ENCODE assay signal across 21 mouse cellular contexts in genomic region chr12:8418890-8419289, GRCm38 (mm10).
A peak's percentile ranks its signal among the peaks of the same experiment; 100 is the strongest.
DNase-seq lines count a peak whose midpoint lies in the region; ATAC-seq and TF ChIP-seq lines count a peak whose summit lies in the region.
"Had no signal": no experiment of that assay in that cellular context is flagged by ENCODE, and none has a peak within 500 bp of the region (broad histone marks: within the 10 kb centered on the region; RNA-seq: fewer than 3 reads in every experiment).

No protein-coding gene starts in this region.

- no peak overlapping the region for H3K4me3 ChIP-seq in lung, embryonic 14.5 days (ENCODE audit: low read depth, low read length)
- H3K4me3 ChIP-seq in hindbrain, embryonic 16.5 days (ENCODE audit: low read length), result no peak overlapping the region
- H3K4me3 ChIP-seq: embryonic facial prominence, embryonic 12.5 days; erythroblast, embryonic 14.5 days; forebrain, embryonic 12.5 days; heart, embryonic 13.5 days; left cerebral cortex, adult 2 months; midbrain, embryonic 12.5 days had no signal

- no peak overlapping the region for H3K4me2 ChIP-seq in lung, embryonic 14.5 days
- H3K4me2 ChIP-seq in hindbrain, embryonic 16.5 days (ENCODE audit: low read length), result no peak overlapping the region
- H3K4me2 ChIP-seq: embryonic facial prominence, embryonic 12.5 days; forebrain, embryonic 12.5 days; heart, embryonic 13.5 days; midbrain, embryonic 12.5 days had no signal

- no peaks in the 10 kb centered on the region for H3K9me3 ChIP-seq in lung, embryonic 14.5 days (ENCODE audit: low read depth, low read length)
- no peaks in the 10 kb centered on the region for H3K9me3 ChIP-seq in hindbrain, embryonic 16.5 days (ENCODE audit: control insufficient read depth, low read length)
- H3K9me3 ChIP-seq: embryonic facial prominence, embryonic 12.5 days; forebrain, embryonic 12.5 days; midbrain, embryonic 12.5 days had no signal

- DNase-seq in lung, embryonic 14.5 days, result peak; percentile 36
- DNase-seq in lung, postnatal 10 days, result no peak
- peak; percentile 87 for DNase-seq in Muller cell, postnatal 12 days (ENCODE audit: inconsistent ontology term)
- DNase-seq in lung, postnatal 25 days (ENCODE audit: low spot score), result peak; percentile 67
- DNase-seq in liver, result no peak
- DNase-seq in T-cell, adult 2 months (ENCODE audit: low spot score), result no peak
- DNase-seq: cerebellum, adult 18-20 months; cerebellum, postnatal 14 days; heart, adult 18-20 months; heart, postnatal 14 days; kidney, postnatal 4 days; thymus, postnatal 14 days had no signal

- WGBS in lung, embryonic 14.5 days, result 57% methylated on average over 5 of the region's 5 CpGs
- 79% methylated on average over 5 of the region's 5 CpGs for whole genome bisulfite sequencing in hindbrain, embryonic 16.5 days

- H3K27me3 ChIP-seq in lung, embryonic 14.5 days (ENCODE audit: insufficient read depth, low read length), result no peaks in the 10 kb centered on the region
- H3K27me3 ChIP-seq in hindbrain, embryonic 16.5 days (replicated peaks; ENCODE audit: control insufficient read depth, insufficient read depth, low read length), result no peaks in the 10 kb centered on the region
- H3K27me3 ChIP-seq: embryonic facial prominence, embryonic 12.5 days; forebrain, embryonic 12.5 days; heart, embryonic 13.5 days; midbrain, embryonic 12.5 days had no signal

- 0 out of 2 replicates have a peak overlapping the region, but pooled peaks have one; percentile 7 for H3K27ac ChIP-seq in lung, embryonic 14.5 days (ENCODE audit: low read depth)
- no peak overlapping the region for H3K27ac ChIP-seq in hindbrain, embryonic 16.5 days (ENCODE audit: low read depth, low read length)
- H3K27ac ChIP-seq: embryonic facial prominence, embryonic 12.5 days; forebrain, embryonic 12.5 days; heart, embryonic 13.5 days; left cerebral cortex, adult 2 months; liver, embryonic 14.5 days; midbrain, embryonic 12.5 days had no signal

- no peak overlapping the region for H3K9ac ChIP-seq in lung, embryonic 14.5 days
- no peak overlapping the region for H3K9ac ChIP-seq in hindbrain, embryonic 16.5 days (ENCODE audit: low read depth, low read length)
- H3K9ac ChIP-seq: embryonic facial prominence, embryonic 12.5 days; forebrain, embryonic 12.5 days; heart, embryonic 13.5 days; liver, embryonic 14.5 days; midbrain, embryonic 12.5 days had no signal

- TF ChIP-seq CTCF in lung, embryonic 14.5 days (IDR thresholded peaks at IDR 0.05; ENCODE audit: low read depth), result no peak

- ATAC-seq in lung, embryonic 14.5 days (ENCODE audit: insufficient read depth), result peak; percentile 74
- no peak for ATAC-seq in hindbrain, embryonic 16.5 days
- ATAC-seq: intestine, postnatal 0 days had no signal

- H3K4me1 ChIP-seq in lung, embryonic 14.5 days (ENCODE audit: insufficient read depth), result peaks cover 4% of the 10 kb centered on the region; the same call in 1 of the 2 replicates
- H3K4me1 ChIP-seq in hindbrain, embryonic 16.5 days (ENCODE audit: control insufficient read depth, insufficient read depth, low read depth, low read length), result no peaks in the 10 kb centered on the region
- H3K4me1 ChIP-seq: forebrain, embryonic 12.5 days; midbrain, embryonic 12.5 days had no signal

- H3K36me3 ChIP-seq in lung, embryonic 14.5 days (ENCODE audit: insufficient read depth), result no peaks in the 10 kb centered on the region
- no peaks in the 10 kb centered on the region for H3K36me3 ChIP-seq in hindbrain, embryonic 16.5 days (ENCODE audit: control insufficient read depth, insufficient read depth, low read length)
- H3K36me3 ChIP-seq: embryonic facial prominence, embryonic 12.5 days; forebrain, embryonic 12.5 days; heart, embryonic 13.5 days; midbrain, embryonic 12.5 days had no signal

Comparison
In these comparisons a context has a peak if more than half of its experiments do, and no peak if none do; other contexts are left out.
1. DNase-seq: peak in lung, embryonic 14.5 days (single experiment), Muller cell, postnatal 12 days (single experiment) and lung, postnatal 25 days (single experiment); none in lung, postnatal 10 days (single experiment), liver (single experiment) and T-cell, adult 2 months (single experiment).